In genomic region chr1:34849745-34850342, GRCm38 (mm10) we compare ENCODE assay signal across 8 mouse cellular contexts. TPM values are rescaled to one million over a fixed set of nuclear protein-coding genes. Genes with fewer than 3 reads are reported as not detected.
DNase-seq lines count a peak whose midpoint lies in the region; ATAC-seq and TF ChIP-seq lines count a peak whose summit lies in the region.

Plekhb2 (plus strand) TSS chr1:34849976.

- H3K4me2 ChIP-seq in heart, embryonic 11.5 days, result peak within 1 kb of the TSS; percentile 89
- peak within 1 kb of the TSS; percentile 91 for H3K4me2 ChIP-seq in kidney, embryonic 15.5 days
- H3K4me2 ChIP-seq in limb, embryonic 15.5 days, result peak within 1 kb of the TSS; percentile 86
- peak within 1 kb of the TSS; percentile 79 for H3K4me2 ChIP-seq in midbrain, postnatal 0 days (ENCODE audit: low read depth, low read length, poor library complexity, severe bottlenecking)

- H3K4me3 ChIP-seq in C2C12 (ENCODE audit: insufficient read depth, poor library complexity, severe bottlenecking), result peak within 1 kb of the TSS; percentile 49
- peak within 1 kb of the TSS; percentile 78 for H3K4me3 ChIP-seq in heart, embryonic 11.5 days (ENCODE audit: low read depth, low read length)
- H3K4me3 ChIP-seq in kidney, embryonic 15.5 days (replicated peaks), result peak within 1 kb of the TSS; percentile 77
- H3K4me3 ChIP-seq in limb, embryonic 15.5 days, result peak within 1 kb of the TSS; percentile 71
- H3K4me3 ChIP-seq in midbrain, postnatal 0 days (ENCODE audit: low read depth, low read length), result peak within 1 kb of the TSS; percentile 72

- no peaks in the 10 kb centered on the region for H3K27me3 ChIP-seq in C2C12 (ENCODE audit: control insufficient read depth, insufficient read depth, insufficient read length)
- H3K27me3 ChIP-seq in heart, embryonic 11.5 days (ENCODE audit: control insufficient read depth, insufficient read depth, low read length), result no peaks in the 10 kb centered on the region
- H3K27me3 ChIP-seq in kidney, embryonic 15.5 days, result no peaks in the 10 kb centered on the region
- H3K27me3 ChIP-seq in limb, embryonic 15.5 days, result no peaks in the 10 kb centered on the region
- H3K27me3 ChIP-seq in midbrain, postnatal 0 days (ENCODE audit: insufficient read depth, low read length), result no peaks in the 10 kb centered on the region

- H3K79me2 ChIP-seq in C2C12 (ENCODE audit: control insufficient read depth, insufficient read depth), result peaks cover 48% of the 10 kb centered on the region

- H3ac ChIP-seq in C2C12 (ENCODE audit: control insufficient read depth, insufficient read length, low read depth), result peak within 1 kb of the TSS; percentile 81

- peak within 1 kb of the TSS; percentile 87 for H3K9ac ChIP-seq in heart, embryonic 11.5 days (ENCODE audit: low read depth, low read length)
- H3K9ac ChIP-seq in kidney, embryonic 15.5 days, result peak within 1 kb of the TSS; percentile 68
- H3K9ac ChIP-seq in limb, embryonic 15.5 days, result peak within 1 kb of the TSS; percentile 77
- peak within 1 kb of the TSS; percentile 92 for H3K9ac ChIP-seq in midbrain, postnatal 0 days (replicated peaks; ENCODE audit: low read length, poor library complexity, severe bottlenecking)

- H3K4me1 ChIP-seq in heart, embryonic 11.5 days (ENCODE audit: control insufficient read depth, insufficient read depth, low read length), result peaks cover 11% of the 10 kb centered on the region
- peaks cover 31% of the 10 kb centered on the region for H3K4me1 ChIP-seq in kidney, embryonic 15.5 days
- H3K4me1 ChIP-seq in limb, embryonic 15.5 days, result peaks cover 5% of the 10 kb centered on the region
- H3K4me1 ChIP-seq in midbrain, postnatal 0 days (ENCODE audit: insufficient read depth, low read length), result peaks cover 8% of the 10 kb centered on the region; the same call in 1 of the 2 replicates

- peaks cover 33% of the 10 kb centered on the region for H3K79me3 ChIP-seq in C2C12 (ENCODE audit: low read depth)

- H3K9me3 ChIP-seq in heart, embryonic 11.5 days (replicated peaks; ENCODE audit: control insufficient read depth, low read length), result no peaks in the 10 kb centered on the region
- no peaks in the 10 kb centered on the region for H3K9me3 ChIP-seq in kidney, embryonic 15.5 days (replicated peaks)
- H3K9me3 ChIP-seq in limb, embryonic 15.5 days, result no peaks in the 10 kb centered on the region
- H3K9me3 ChIP-seq in midbrain, postnatal 0 days (ENCODE audit: low read length), result no peaks in the 10 kb centered on the region

- DNase-seq in brain, adult 2 months (ENCODE audit: low read depth, low spot score), result peak; percentile 93
- peak; percentile 87 for DNase-seq in midbrain, postnatal 0 days (ENCODE audit: low spot score)
- peak; percentile 80 to 89 for DNase-seq in spleen, postnatal 10 days (ENCODE audit: low spot score in 2 of 2)

- WGBS in heart, embryonic 11.5 days (ENCODE audit: insufficient replicate concordance), result under 1% methylated on average over 39 of the region's 40 CpGs
- WGBS in kidney, embryonic 15.5 days, result under 1% methylated on average over 38 of the region's 40 CpGs
- under 1% methylated on average over 39 of the region's 40 CpGs for WGBS in limb, embryonic 15.5 days
- WGBS in midbrain, postnatal 0 days, result under 1% methylated on average over 39 of the region's 40 CpGs

- ATAC-seq in erythroblast, adult 5-6 weeks (replicated peaks; ENCODE audit: low FRiP score, poor library complexity, severe bottlenecking), result peak; percentile 99
- ATAC-seq in heart, embryonic 11.5 days (replicated peaks; ENCODE audit: insufficient number of reproducible peaks, low FRiP score, low TSS enrichment), result peak; percentile 82
- peak; percentile 87 for ATAC-seq in kidney, embryonic 15.5 days (replicated peaks; ENCODE audit: low FRiP score)
- ATAC-seq in limb, embryonic 15.5 days (ENCODE audit: insufficient number of reproducible peaks, low FRiP score, low TSS enrichment, low read depth), result peak; percentile 46; the same call in 1 of the 2 replicates
- ATAC-seq in midbrain, postnatal 0 days (ENCODE audit: low FRiP score), result peak; percentile 81

- peaks cover 2% of the 10 kb centered on the region for H3K36me3 ChIP-seq in C2C12 (ENCODE audit: control insufficient read depth, insufficient read depth)
- no peaks in the 10 kb centered on the region for H3K36me3 ChIP-seq in heart, embryonic 11.5 days (ENCODE audit: control insufficient read depth, insufficient read depth, low read length)
- H3K36me3 ChIP-seq in kidney, embryonic 15.5 days, result no peaks in the 10 kb centered on the region
- H3K36me3 ChIP-seq in limb, embryonic 15.5 days, result no peaks in the 10 kb centered on the region
- no peaks in the 10 kb centered on the region for H3K36me3 ChIP-seq in midbrain, postnatal 0 days (ENCODE audit: insufficient read depth, low read length)

- TF ChIP-seq CTCF in C2C12 (IDR thresholded peaks at IDR 0.05; ENCODE audit: control insufficient read depth, insufficient read depth, insufficient read length), result no peak
- no peak for TF ChIP-seq CTCF in midbrain, postnatal 0 days (IDR thresholded peaks at IDR 0.05)

- H3K27ac ChIP-seq in heart, embryonic 11.5 days (ENCODE audit: low read depth, low read length), result peak within 1 kb of the TSS; percentile 10; the same call in 1 of the 2 replicates
- peak within 1 kb of the TSS; percentile 78 for H3K27ac ChIP-seq in kidney, embryonic 15.5 days
- H3K27ac ChIP-seq in limb, embryonic 15.5 days, result no peak within 1 kb of the TSS
- H3K27ac ChIP-seq in midbrain, postnatal 0 days (ENCODE audit: low read depth, low read length), result peak within 1 kb of the TSS; percentile 77

TF ChIP-seq in C2C12, 6 proteins besides CTCF, POLR2A, EP300 and RAD21:
- no peak for TF ChIP-seq MYOG (IDR thresholded peaks at IDR 0.05; ENCODE audit: control insufficient read depth, extremely low read depth, insufficient read length)
- TF ChIP-seq USF1 (IDR thresholded peaks at IDR 0.05; ENCODE audit: low read depth), result no peak
- TF ChIP-seq MYOD1 (IDR thresholded peaks at IDR 0.05; ENCODE audit: control insufficient read depth, insufficient read length, low read depth), result no peak
- no peak for TF ChIP-seq CEBPB (IDR thresholded peaks at IDR 0.05; ENCODE audit: low read depth)
- TF ChIP-seq FOSL1 (IDR thresholded peaks at IDR 0.05; ENCODE audit: insufficient read depth, low read length, poor library complexity, severe bottlenecking), result no peak
- TF ChIP-seq MAX (IDR thresholded peaks at IDR 0.05), result no peak

RNA-seq across cellular contexts. Expression of gene Plekhb2, which starts in this region (rescaled TPM):
- polyA plus RNA-seq in C2C12 (2012; fragmentation: generic; extraction: Trizol), result 57.1 TPM
- total RNA-seq in erythroblast, adult 5-6 weeks (2015; ENCODE audit: low replicate concordance), result 16.7 and 24.9 TPM in 2 replicates
- 5.4 and 5.5 TPM in 2 replicates for total RNA-seq in erythroblast, adult 5-6 weeks (2017; ENCODE audit: low replicate concordance)
- polyA plus RNA-seq in heart, embryonic 11.5 days (2014; fragmentation: Nextera tagmentation; extraction: Ambion mirVana), result 58.0 and 62.3 TPM in 2 replicates
- 34.2 and 37.8 TPM in 2 replicates for polyA plus RNA-seq in kidney, embryonic 15.5 days (2015; fragmentation: Nextera tagmentation; extraction: Ambion mirVana)
- 19.8 and 20.4 TPM in 2 replicates for polyA plus RNA-seq in limb, embryonic 15.5 days (2015; fragmentation: Nextera tagmentation; extraction: Ambion mirVana)
- 83.3 and 97.3 TPM in 2 replicates for total RNA-seq in midbrain, postnatal 0 days (2014; rRNA removed)
- 85.1 and 93.1 TPM in 2 replicates for polyA plus RNA-seq in midbrain, postnatal 0 days (2015; fragmentation: Nextera tagmentation; extraction: Ambion mirVana)

Comparison
In these comparisons a context has a peak if more than half of its experiments do, and no peak if none do; other contexts are left out.
1. ATAC-seq: peak in every context shown above with its lines; median percentile 99 in erythroblast, adult 5-6 weeks; 87 in kidney, embryonic 15.5 days; 82 in heart, embryonic 11.5 days; 81 in midbrain, postnatal 0 days; 46 in limb, embryonic 15.5 days.